Mouse (Mus musculus): ENCODE measurements around the gene 2010111I01Rik.
"Not testable (repeated sequence)": the region's sequence is repeated elsewhere in the genome, so short reads cannot be mapped to it uniquely, and the experiment has no call there.

The 2010111I01Rik gene

GRCm38 (mm10) chr13:62955997-62956396 is 8.7 kb upstream of the 2010111I01Rik start:
- DNase-seq (ENCODE audit: low spot score) = no peak

GRCm38 (mm10) chr13:62956776-62957175 is 7.9 kb upstream of the 2010111I01Rik start:
- no peak for DNase-seq (ENCODE audit: low spot score)

- no peak for DNase-seq (ENCODE audit: low spot score)
Measured at GRCm38 (mm10) chr13:62963358-62963757, 1.3 kb upstream of the 2010111I01Rik start.

GRCm38 (mm10) chr13:62968223-62968622 is 3.5 kb downstream of the 2010111I01Rik start:
- DNase-seq (ENCODE audit: low spot score) = no peak

GRCm38 (mm10) chr13:62970515-62971269 is 6.0 kb downstream of the 2010111I01Rik start:
- no peak for DNase-seq (ENCODE audit: low spot score)

GRCm38 (mm10) chr13:62972403-62972802 is 7.7 kb downstream of the 2010111I01Rik start:
- no peak for DNase-seq (ENCODE audit: low spot score)

- DNase-seq (ENCODE audit: low spot score) = no peak
Measured at GRCm38 (mm10) chr13:62973111-62973510, 8.4 kb downstream of the 2010111I01Rik start.

- DNase-seq (ENCODE audit: low spot score) = no peak
Measured at GRCm38 (mm10) chr13:62978104-62978503, 13.4 kb downstream of the 2010111I01Rik start.

GRCm38 (mm10) chr13:62978784-62979183 is 14.1 kb downstream of the 2010111I01Rik start:
- DNase-seq (ENCODE audit: low spot score) = no peak

- no peak for DNase-seq (ENCODE audit: low spot score)
Measured at GRCm38 (mm10) chr13:62979215-62979614, 14.5 kb downstream of the 2010111I01Rik start.

GRCm38 (mm10) chr13:62980131-62980530 is 15.4 kb downstream of the 2010111I01Rik start:
- DNase-seq (ENCODE audit: low spot score) = no peak

- DNase-seq (ENCODE audit: low spot score) = no peak
Measured at GRCm38 (mm10) chr13:62984485-62984884, 19.8 kb downstream of the 2010111I01Rik start.

GRCm38 (mm10) chr13:62989891-62990490 is 25.3 kb downstream of the 2010111I01Rik start:
- no peak for DNase-seq (ENCODE audit: low spot score)

- no peak for DNase-seq (ENCODE audit: low spot score)
Measured at GRCm38 (mm10) chr13:62993543-62994477, 29.1 kb downstream of the 2010111I01Rik start.

GRCm38 (mm10) chr13:62996767-62997166 is 32.1 kb downstream of the 2010111I01Rik start:
- DNase-seq (ENCODE audit: low spot score) = no peak

- DNase-seq (ENCODE audit: low spot score) = not testable (repeated sequence)
Measured at GRCm38 (mm10) chr13:63007491-63007890, 42.8 kb downstream of the 2010111I01Rik start.

GRCm38 (mm10) chr13:63010345-63011090 is 45.8 kb downstream of the 2010111I01Rik start:
- DNase-seq (ENCODE audit: low spot score) = no peak

GRCm38 (mm10) chr13:63014353-63014752 is 49.7 kb downstream of the 2010111I01Rik start:
- DNase-seq (ENCODE audit: low spot score) = no peak

- DNase-seq (ENCODE audit: low spot score) = no peak
Measured at GRCm38 (mm10) chr13:63015362-63015761, 50.7 kb downstream of the 2010111I01Rik start.

- DNase-seq (ENCODE audit: low spot score) = no peak
Measured at GRCm38 (mm10) chr13:63016056-63016455, 51.4 kb downstream of the 2010111I01Rik start.
